Mouse (Mus musculus): Measurements from ENCODE around the gene Gm28729.

- no peak for TF ChIP-seq CTCF (IDR thresholded peaks at IDR 0.05; ENCODE audit: low read depth)
- no peak for TF ChIP-seq EP300 (IDR thresholded peaks at IDR 0.05; ENCODE audit: low read depth)
These were observed 20.8 kb downstream of the Gm28729 start for GRCm38 (mm10) chr9:96504116-96504895.
